Mouse (Mus musculus) kidney, postnatal 25 days (tissue): ENCODE measurements around the gene Pex11b.
A peak's percentile ranks its signal among the peaks of the same experiment; 100 is the strongest.
"Not testable (repeated sequence)": the region's sequence is repeated elsewhere in the genome, so short reads cannot be mapped to it uniquely, and the experiment has no call there.

Source experiments
- DNase-seq, 2 experiments: peaks; one replicate each; pipeline ENCODE4 v3.0.0; 2021; ENCODE audit warnings: mixed read lengths in 2 of 2

The Pex11b gene

GRCm38 (mm10) chr3:96634928-96635879 lies at the start of gene Pex11b, which contains the start of gene Gm42957:
Gene Pex11b (plus strand): TSS chr3:96635376.
Gene Gm42957 (plus strand): TSS chr3:96635474.
- peak; percentile 91 to 95 for DNase-seq

GRCm38 (mm10) chr3:96590657-96591056 lies 44.5 kb upstream of the Pex11b start:
- no peak for DNase-seq

- peak in 1 of 2 experiments; percentile 72 for DNase-seq
Observed at GRCm38 (mm10) chr3:96593374-96593773, 41.8 kb upstream of the Pex11b start.

DNA sequence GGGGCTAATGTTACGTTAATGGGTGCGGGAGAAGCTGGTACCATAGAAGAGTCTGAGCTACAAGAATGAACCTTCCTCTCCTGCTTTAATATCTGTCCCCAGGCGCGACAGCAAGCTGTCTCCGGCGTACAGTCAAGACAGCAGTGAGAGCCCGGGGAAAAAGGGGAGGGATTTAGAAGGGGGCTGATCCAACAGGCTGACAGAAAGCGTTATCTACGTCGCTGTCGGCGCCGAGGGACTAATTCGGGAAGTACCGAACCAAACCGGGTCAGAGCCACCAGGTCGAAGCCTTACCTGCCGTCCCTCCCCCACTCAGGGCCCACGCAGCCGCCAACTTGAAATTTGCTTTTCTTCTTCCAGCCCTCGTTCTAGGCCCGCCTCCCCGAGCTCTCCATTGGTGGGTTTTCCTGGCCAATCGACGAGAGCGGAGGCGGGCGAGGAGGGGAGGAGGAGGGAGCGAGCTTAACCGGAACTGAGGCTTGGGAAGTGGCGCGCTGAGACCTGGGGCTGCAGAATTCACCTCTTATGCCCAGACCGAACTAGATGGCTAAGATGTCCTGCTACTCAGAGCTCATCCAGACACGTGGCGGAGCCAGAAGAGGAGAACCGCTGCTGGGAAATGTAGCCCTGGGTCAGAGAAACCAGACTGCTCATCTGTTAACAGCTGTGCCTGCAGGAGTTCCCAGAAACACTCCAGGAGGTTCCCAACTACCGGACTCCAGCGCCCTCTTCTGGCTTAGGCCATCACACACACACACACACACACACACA lies 41.2 kb upstream of the Pex11b start, which contains the start of gene Polr3gl:
Polr3gl (minus strand) TSS at position 392 of the 771 bp plus-strand sequence.
- peak; percentile 97 for DNase-seq

DNA sequence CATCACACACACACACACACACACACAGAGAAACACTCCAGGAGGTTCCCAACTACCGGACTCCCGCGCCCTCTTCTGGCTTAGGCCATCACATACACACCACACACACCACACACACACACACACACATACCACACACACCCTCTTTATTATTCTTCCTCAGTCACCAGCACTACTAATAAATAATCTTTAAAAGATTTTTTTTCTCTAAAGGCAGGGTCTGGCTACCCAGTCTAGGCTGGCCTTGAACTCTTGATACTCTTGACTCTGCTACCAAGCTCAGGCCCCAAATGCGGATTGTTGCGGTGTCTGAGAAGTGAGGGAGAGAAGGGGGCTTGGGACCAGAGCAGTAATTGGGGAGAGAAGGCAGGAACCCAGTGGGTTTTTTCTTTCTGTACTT lies 40.3 kb upstream of the Pex11b start:
- no peak for DNase-seq

DNA sequence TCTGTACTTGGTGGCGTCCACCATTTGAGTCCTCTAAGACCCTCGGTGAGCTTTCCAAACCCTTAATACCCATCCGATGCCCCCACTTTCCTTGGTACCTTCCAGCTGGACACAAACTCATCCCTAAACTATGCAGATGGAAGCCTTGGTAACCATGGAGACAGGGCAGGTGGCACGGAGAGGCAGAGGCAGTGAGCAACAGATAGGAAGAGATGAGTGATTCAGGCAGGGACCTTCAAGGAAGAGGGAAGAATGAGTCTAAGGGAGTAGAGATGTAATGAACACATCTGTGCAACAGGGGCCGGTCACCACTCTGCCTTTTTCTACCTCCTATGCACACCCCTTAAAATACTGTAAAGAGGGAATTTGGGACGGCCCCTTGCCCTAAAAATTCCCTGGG lies 39.5 kb upstream of the Pex11b start:
- DNase-seq, result no peak

DNA sequence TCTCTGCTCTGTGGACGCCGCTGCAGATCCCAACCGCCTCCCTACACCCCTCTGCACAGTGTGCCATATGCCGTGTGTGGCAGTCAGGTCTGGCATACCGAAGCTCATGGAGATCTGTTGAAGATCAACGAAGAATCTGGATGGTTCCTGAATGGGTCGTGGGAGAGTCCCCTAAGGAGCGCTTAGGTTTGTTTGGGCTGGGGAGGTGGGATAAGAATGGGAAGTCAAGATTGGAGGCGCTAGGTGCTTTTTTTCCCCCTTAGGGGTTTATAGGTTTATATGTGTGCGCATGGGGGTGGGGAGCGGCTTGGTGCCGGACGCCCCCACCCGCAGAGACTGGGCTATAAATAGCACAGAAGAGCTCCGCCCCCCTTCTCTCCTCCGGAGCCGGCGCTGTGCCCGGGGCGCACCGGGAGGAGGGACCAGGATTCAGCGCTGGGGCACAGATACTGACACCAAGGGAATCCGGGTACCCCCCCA lies 38.9 kb upstream of the Pex11b start, which contains the start of gene Ankrd34a:
Ankrd34a (plus strand) TSS at position 409 of the 480 bp plus-strand sequence.
- DNase-seq, result peak; percentile 52 to 67

DNA sequence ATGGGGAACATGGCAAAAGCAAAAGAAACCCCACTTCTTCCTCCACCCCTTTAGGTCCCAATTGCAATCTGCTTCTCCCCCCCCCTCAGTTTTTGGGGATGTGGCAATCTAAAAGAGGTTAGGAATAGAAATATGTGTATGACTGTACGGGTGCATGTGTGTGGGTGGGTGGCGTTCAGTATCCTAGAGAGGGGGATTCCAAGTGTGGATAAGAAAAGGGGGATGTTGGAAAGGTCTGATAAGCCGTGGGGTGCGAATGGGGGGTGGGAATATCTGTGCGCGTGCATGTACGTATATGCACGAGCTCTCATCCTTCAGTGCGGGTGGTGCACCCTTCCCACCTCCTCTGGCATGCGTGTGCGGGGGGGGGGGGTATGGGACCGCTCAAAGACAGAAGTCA lies 38.3 kb upstream of the Pex11b start:
- no peak for DNase-seq

- DNase-seq, result peak in 1 of 2 experiments; percentile 38
Observed at GRCm38 (mm10) chr3:96597435-96597891, 37.7 kb upstream of the Pex11b start.

GRCm38 (mm10) chr3:96598156-96599068 lies 36.8 kb upstream of the Pex11b start:
- DNase-seq, result peak; percentile 72 to 83

GRCm38 (mm10) chr3:96599069-96599393 lies 36.1 kb upstream of the Pex11b start:
- no peak for DNase-seq

GRCm38 (mm10) chr3:96599411-96599810 lies 35.8 kb upstream of the Pex11b start:
- DNase-seq, result no peak

DNA sequence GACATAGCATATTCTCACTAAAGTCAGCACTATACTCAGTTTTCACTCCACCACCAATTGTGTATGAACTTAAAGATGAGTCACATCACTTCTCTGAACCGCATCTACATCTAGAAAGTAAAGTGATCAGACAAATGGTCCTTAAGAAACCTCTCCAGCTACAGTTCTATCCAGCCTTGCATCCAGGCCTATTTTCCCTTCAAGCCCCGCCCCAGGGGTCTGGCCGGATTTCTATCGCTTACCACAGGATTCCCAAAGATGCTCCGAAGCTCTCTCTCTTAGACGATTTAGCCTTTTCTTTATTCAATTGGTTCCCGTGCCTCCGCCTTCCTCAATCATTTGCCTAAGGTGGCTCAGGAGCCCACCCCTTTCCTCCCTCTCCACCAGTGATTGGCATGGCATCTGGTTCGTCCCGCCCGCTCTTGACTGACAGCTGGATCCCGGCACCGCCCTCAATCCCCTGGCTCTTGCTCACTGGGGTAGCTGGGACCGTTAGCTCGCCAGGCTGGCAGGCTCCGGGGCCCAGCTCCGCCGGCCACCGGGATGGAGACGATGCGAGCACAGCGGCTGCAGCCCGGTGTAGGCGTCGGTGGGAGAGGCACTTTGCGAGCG lies 34.4 kb upstream of the Pex11b start, which contains the start of gene Lix1l:
Lix1l (plus strand) TSS at position 511 of the 612 bp plus-strand sequence.
- DNase-seq, result peak; percentile 92 to 95

DNA sequence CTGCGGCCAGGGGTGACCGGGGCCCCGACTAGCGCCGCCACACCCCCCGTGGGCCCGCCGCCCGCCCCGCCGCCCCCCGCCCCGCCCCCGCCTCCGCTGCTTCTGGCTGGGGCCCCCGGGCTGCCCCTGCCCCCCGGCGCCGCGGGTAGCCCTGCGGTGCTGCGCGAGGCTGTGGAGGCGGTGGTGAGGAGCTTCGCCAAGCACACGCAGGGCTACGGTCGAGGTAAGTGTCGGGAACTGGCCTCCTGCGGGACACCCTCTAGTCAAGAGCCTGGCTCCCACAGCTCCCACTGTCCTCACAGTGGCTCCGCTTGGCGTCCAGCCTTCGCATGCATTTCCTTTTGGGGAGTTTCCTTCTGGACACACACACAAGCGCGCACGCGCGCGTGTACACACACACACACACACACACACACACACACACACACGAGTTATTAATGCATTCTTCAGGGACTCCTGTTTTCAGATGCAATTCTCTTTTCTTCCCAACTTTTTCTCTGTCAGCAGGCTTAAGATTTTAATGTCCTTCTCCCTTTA lies 33.9 kb upstream of the Pex11b start:
- DNase-seq, result peak; percentile 79 to 86

DNA sequence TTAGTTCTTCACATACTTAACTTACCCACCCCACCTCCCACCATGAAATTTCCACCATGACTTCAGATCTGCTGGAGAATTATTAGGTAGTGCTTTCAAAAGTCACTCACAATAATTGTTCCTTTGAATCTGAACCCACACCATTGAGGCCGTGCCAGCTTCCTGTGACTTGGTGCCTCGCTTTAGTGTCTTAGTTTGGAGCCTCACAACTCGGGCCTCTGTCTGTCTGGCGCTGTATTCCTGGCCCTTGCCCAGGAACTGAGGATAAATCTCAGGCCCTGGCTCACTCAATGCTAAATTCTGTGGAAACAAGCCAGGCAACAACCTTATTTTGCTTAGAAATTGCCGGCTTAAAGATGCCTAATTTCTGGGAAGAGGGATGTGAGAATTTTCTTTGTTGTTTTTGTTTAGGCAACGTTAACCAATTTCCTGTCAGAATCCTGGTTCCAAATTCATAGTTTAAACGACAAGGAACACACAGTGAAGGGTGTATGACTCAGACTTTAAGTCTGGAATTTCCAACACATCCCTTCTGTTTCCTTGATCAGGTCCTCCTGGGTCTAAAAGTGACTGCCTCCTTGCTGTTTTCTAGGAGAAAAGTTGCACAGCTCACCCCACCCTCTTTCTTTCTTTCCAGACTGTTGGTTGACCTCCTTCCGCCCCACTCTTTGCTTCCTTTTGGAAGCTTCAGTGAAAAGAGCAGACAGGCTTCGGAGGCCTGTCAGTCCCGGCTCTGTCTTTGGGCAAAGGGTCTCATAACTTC lies 33.1 kb upstream of the Pex11b start:
- peak; percentile 40 to 46 for DNase-seq

GRCm38 (mm10) chr3:96602704-96603084 lies 32.5 kb upstream of the Pex11b start:
- no peak for DNase-seq

GRCm38 (mm10) chr3:96603311-96603710 lies 31.9 kb upstream of the Pex11b start:
- DNase-seq, result no peak

GRCm38 (mm10) chr3:96606007-96606406 lies 29.2 kb upstream of the Pex11b start:
- not testable (repeated sequence) for DNase-seq

DNA sequence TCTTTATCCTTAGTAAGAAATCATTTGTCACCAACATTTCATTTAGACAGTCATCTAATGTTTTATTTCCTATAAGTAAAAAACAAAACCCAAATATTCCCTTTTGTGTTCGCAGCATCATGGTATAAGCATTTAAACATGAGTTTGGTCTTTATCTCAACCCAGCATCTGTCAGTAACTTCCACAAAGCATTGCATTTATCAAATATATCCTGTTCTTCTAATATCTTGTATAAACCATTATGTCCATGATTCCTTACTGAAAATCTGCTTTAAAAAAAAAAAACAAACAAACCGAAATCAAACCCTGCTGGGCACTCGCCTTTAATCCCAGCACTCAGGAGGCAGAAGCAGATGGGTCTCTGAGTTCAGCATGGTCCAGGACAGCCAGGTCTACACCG lies 28.6 kb upstream of the Pex11b start:
- DNase-seq, result no peak

- DNase-seq, result no peak
Observed at GRCm38 (mm10) chr3:96617941-96618340, 17.2 kb upstream of the Pex11b start.
